Mouse (Mus musculus) right cerebral cortex, postnatal 4 days (tissue): Measurements from ENCODE around the gene Noxo1.
A peak's percentile ranks its signal among the peaks of the same experiment; 100 is the strongest.
"Not testable (repeated sequence)": the region's sequence is repeated elsewhere in the genome, so short reads cannot be mapped to it uniquely, and the experiment has no call there.

Source experiments
- DNase-seq: peaks from one replicate; pipeline ENCODE4 v3.0.0-alpha.2; 2022

Gene Noxo1

DNA sequence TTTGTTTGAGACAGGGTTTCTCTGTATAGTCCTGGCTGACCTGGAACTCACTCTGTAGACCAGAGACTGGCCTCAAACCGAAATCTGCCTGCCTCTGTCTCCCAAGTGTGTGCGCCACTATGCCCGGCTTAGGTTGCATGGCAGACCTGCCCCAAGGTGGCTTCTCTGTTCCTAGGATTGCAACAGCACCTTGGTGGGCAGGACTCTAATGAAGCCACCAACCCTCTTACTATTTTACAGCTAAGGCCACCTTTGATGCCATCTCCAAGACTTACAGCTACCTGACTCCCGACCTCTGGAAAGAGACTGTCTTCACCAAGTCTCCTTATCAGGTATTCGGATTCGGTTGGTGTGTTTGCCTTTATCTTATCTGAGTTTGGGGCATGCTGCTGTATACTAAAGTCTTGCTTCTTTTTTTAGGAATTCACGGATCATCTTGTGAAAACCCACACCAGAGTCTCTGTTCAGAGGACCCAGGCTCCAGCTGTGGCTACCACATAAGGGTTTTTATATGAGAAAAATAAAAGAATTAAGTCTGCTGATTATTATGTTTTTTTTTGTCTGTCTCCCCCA, 25.4 kb downstream of the Noxo1 start:
- DNase-seq: not testable (repeated sequence)

DNA sequence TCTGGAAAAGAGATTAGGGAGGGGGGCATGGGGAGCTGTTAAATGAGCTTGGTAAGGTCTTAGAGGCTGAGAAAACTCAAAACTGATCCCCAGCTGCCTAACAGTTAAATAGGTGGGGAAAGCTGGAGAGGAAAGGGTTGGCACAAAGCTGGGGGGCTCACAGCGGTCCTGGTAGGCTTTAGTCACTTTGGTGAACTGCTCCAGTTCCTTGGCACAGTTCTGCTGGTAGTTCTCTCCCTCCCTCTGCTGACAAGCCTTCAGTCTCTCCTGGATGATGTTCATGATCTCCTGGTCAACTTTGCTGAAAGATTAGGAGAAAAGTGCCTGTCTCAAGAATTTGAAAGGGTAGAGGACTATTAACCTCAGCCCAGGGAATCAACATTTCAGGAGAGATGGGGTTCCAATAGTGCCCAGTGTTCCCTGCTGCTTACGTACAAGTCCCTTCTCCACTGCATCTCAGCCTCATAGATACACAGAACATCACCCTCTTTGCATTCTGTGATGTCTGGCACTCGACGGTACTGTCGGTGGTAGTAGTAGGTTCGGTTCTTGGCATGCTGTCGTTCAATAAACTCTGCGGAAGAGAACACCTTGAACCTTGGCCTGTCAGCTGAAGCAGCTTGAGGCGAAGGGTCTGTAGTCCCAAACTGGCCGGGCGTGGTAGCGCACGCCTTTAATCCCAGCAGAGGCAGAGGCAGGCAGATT, 26.3 kb downstream of the Noxo1 start:
- no peak for DNase-seq

DNA sequence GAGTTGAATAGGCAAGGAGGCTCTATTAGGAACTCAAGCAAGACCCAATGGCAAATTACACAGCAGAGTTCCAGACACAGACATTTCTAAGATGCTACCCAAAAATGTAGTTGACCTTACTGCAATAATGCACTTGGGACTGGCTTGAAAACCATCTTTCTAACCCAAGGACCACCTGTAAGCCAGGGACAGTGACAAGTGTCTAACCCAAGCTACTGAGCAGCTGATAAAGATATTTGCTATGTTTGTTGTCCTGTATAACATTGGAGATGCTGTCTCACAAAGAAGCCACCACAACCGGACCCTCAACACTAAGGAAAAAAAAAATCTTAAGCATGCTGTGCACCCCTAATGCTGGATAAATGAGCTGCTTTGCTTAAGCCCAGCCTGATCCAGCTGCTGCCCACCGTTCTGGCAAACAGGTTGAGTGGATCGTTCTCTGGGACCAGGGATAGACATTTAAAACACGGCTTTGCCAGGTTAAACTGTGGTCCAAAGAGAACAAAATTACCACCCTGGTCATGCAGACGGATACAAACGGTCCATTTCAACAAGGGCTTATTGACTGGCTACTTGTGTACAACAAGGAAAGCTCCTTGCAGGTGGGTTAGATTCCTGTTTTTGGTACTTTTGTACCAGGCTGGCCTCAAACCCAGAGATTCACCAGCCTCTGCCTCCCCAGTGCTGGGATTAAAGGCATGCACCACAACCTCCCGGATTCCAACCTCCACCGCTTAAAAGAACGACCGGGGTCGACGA, 27.3 kb downstream of the Noxo1 start:
- no peak for DNase-seq

DNA sequence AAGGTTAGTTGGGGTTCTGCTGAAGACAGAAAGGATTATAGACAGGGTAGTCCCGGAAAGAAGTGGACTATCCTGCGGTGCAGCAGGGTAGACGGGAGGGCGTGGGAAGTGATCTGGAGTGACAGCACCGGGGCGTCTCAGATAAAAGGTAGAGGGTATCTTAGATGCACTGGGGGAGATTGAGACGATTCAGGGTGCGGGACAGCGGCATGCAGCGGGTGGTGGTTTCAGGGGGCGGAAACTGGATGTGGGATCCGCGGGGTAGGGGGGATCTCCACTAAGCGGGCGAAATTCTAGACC, 27.8 kb downstream of the Noxo1 start:
- DNase-seq: peak; percentile 26

DNA sequence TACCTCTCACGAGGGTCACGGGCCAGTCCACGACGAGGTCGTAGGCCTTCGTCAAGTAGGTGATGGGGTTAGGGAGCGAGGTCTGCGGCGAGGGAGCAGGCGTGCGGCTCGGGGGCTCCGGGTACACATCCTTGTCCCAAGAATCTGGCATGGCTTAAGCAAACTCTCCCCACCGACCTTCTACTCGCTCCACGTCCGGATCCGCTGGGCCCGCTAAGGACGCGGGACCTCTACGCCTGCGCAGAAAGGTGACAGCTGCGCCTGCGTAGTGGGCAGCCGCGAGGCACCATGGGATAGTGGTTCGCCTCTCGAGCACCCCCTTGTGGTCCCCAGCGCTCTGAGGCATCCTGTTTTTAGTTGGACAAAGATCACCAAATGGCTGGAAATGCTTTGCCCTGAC, 28.1 kb downstream of the Noxo1 start, which contains the start of gene Ndufb10:
Gene Ndufb10 (minus strand): TSS at position 295 of the 400 bp plus-strand sequence.
- peak; percentile 99 for DNase-seq

DNA sequence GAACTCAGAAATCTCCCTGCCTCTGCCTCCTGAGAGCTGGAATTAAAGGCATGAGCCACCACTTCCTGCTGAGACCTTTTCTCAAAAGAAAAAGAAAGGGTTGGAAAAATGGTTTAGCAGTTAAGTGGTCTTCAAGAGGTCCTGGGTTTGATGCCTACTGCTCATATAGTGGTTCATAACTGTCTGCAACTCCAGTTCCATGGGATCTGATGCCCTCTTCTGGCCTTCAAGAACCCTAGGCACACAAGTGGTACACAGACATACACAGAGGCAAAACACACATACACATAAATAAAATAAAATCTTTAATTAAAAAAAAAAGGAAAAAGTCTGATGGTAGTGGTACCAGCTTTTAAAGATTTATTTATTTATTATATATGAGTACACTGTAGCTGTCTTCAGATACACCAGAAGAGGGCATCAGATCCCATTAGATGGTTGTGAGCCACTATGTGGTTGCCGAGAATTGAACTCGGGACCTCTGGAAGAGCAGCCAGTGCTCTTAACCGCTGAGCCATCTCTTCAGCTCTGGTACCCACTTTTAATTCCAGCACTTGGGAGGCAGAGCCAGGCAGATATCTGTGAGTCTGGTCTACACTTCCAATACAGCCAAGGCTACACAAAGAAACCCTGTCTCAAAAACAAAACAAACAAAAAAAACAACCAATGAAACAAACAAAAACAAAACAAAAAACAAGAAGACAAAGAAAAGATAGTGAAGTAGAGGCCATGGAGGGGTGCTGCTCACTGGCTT, 29.8 kb downstream of the Noxo1 start:
- no peak for DNase-seq

DNA sequence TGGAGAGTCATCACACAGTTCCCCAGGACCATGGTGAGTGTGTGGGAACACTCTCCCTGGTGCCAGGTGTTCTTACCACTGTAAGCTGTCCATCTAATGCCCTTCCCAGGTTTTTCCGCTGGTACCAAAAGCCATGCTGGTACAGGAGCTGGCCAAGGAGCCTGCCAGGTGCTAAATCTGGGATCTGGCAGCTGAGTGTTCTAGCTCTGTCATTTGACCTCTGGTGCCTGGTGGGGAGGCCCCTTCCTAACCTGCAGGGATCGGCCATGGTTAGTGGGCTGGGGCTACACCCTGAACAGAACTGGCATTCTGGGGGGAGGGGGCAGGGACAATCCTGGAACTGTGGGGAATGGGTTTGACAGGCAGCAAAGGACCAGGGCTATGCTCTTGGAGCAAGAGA, 31.6 kb downstream of the Noxo1 start, which contains the start of gene Rpl3l:
Gene Rpl3l (plus strand): TSS at position 203 of the 400 bp plus-strand sequence.
- no peak for DNase-seq

DNA sequence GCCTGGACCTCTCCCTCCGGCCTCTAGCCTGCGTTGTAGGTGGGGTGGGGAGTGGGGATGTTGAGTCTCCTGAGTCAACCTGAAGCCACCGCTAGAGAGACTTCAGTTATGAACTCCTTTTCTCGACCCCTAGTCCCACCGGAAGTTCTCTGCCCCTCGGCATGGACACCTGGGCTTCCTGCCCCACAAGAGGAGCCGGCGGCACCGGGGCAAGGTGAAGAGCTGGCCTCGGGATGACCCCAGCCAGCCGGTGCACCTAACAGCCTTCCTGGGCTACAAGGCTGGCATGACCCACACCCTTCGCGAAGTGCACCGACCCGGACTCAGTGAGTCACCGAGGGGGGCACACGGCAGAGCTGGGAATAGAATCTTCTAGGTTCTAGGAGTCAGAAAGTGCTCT, 32.1 kb downstream of the Noxo1 start:
- no peak for DNase-seq

DNA sequence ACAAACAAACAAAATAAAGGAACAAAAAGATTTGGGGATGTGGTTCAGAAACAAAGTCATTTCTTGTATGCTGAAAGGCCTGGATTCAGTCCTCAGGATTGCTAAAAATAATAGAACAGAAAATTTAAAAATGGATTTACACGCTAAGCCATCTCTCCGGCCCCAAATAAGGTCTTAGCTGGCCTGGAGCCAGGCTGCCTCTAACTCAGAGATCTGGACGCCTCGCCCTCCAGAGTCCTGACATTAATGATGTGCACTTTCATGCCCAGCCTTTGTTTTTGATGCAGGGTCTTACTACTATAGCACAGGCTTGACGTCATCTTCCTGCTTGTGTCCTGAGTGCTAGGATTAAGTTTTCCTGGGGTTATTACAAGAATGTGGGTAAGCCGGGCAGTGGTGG, 33.0 kb downstream of the Noxo1 start:
- DNase-seq: no peak

DNA sequence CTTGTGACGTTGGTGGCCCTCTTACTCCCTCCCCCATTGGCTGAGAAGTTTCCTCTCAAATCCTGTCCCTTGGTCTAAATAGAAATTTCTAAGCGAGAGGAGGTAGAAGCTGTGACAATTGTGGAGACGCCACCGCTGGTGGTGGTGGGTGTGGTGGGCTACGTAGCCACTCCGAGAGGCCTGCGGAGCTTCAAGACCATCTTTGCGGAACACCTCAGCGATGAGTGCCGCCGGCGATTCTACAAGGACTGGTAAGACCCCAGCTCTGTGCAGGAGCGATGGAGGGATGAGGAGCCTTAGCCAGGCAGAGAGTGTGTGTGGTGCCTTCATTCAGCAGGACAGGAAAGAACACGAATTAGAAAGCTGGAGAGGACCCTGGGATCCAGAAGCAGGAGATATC, 34.8 kb downstream of the Noxo1 start:
- DNase-seq: no peak

DNA sequence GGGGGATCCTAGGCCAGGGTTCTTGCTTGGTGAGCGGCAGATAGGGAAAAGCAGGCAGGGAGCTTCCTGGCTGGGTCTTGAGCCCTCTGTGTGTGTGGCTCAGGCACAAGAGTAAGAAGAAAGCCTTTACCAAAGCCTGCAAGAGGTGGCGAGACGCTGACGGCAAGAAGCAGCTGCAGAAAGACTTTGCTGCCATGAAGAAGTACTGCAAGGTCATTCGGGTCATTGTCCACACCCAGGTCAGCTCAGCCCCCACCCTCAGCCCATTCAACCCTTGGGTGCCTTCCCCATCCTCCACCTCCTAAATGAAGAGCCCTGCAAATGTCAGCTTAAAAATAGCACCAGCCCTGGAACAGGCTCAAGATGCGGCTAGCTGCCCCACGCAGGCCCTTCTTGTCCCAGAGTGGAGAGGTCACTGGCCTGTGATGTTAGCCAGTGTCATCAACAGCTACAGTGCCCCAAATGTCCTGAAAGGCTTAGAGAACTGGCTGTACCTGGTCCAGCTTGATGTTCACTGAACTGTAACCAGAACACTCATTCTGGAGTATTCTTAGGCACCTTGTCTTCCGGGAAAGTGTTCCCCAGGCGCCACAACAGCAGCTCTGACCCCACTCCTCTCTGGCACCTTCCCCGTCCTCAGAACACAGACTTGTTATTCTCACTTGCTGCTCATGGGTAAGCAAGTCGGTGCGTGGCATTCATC, 36.4 kb downstream of the Noxo1 start:
- no peak for DNase-seq

DNA sequence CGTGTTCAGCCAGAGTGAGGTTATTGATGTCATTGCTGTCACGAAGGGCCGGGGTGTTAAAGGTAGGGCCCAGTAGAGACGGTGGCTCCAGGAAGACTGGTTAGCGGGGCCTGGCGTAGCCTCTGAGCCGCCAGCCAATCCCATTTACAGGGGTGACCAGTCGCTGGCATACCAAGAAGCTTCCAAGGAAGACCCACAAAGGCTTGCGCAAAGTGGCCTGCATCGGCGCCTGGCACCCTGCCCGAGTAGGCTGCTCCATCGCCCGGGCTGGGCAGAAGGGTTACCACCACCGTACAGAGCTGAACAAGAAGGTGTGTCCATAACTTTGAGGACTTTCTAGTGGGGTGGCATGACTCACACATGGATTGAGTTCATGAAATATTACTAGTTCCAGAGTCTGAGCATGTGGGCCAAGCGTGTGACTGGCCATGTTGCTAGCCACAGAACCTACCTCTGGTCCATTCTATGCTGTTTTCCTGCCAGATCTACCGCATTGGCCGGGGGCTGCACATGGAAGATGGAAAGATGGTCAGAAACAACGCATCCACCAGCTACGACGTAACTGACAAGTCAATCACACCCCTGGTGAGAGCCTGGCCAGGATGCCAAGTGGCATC, 37.5 kb downstream of the Noxo1 start:
- DNase-seq: no peak

DNA sequence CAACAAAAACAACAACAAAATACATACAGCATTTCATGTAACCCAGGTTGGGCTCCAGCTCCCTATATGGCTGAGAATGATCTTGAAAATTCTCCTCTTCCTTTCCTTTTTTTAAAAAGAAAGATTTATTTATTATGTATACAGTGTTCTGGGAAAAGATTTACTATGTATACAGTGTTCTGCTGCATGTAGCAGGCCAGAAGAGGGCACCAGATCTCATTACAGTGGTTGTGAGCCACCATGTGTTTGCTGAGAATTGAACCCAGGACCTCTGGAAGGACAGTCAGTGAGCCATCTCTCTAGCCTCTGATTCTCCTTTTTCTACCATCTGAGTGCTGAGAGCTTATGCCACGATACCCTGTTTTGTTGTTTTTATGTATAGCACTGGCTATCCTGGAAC, 38.5 kb downstream of the Noxo1 start:
- DNase-seq: no peak

DNA sequence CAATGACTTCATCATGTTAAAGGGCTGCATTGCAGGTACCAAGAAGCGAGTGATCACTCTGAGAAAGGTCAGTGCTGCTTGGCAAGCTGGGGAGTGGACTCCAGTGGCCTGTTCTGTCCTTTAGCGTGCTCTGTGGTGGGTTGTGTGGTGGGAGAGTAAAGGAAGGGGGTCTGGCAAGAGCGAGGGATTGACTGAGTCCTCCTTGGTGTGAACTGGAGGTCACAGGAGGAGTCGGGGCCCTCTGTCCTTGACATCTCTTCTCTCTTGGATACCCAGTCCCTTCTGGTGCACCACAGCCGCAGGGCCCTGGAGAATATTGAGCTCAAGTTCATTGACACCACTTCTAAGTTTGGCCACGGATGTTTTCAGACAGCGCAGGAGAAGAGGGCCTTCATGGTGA, 39.4 kb downstream of the Noxo1 start:
- no peak for DNase-seq

DNA sequence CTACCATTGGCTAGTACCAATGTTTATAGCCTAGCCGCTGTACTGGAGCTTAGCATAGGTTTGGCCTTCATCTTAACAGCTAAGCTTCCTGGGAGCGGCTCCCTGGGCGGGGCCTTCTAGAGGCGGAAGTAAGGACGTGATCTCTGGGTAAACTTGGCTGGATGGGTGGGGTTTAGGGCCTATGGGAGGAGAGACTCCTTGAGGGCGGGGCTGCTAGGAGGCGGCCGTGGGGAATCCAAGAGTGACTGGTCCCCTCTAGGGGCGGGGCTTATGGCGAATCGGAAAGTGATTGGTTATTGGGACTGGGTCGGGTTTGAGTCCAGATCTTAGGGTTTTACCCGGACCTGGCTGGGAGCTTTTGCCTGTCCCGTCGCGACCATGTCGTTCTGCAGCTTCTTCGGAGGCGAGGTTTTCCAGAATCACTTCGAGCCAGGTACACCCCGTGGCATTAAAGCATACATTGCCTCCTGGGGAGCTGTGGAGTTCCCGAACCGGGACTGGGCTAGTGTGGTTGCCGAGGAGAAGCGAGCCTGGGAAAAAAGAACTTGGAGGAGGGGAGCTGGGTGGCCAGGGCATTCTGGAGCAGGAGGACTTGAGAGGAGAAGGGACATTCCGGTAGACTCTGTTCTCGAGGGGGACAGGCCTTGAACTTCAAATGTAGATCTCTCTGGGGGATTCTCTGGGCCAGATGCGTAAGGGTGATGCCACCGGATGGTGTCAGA, 40.5 kb downstream of the Noxo1 start, which contains the start of gene Msrb1:
Gene Msrb1 (plus strand): TSS at position 313 of the 722 bp plus-strand sequence.
- peak; percentile 80 for DNase-seq

DNA sequence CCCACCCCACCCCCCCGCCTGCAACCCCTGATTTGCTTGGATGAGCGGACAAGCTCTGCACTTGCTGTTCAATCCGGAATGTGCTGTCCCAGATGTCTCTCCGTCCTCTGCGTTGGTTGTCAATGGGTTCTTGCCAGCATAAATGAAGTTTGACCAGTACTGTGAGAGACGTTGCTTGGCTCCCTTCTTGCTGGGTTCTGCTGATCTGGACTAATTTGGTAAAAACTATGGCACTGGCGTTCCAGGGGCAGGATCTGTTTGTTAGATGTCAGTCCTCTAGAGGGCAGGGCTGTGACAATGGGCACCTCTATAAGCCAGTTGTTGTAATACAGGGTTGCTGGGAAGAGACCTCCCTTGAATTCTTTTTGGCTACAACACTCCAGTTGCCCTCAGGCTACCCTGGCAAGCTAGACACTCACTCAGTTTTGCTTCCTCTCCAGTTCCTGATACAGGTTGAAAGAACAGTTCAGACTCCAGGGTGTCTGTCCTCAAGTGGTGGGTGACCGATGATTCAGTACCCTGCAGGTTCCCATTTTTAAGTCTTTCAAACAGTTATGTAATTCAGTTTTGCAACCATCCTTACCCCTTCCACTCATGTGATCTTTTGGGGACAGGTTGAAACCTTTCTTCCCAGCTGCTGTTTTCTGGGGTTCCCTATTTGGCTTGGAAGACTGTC, 41.2 kb downstream of the Noxo1 start:
- no peak for DNase-seq

DNA sequence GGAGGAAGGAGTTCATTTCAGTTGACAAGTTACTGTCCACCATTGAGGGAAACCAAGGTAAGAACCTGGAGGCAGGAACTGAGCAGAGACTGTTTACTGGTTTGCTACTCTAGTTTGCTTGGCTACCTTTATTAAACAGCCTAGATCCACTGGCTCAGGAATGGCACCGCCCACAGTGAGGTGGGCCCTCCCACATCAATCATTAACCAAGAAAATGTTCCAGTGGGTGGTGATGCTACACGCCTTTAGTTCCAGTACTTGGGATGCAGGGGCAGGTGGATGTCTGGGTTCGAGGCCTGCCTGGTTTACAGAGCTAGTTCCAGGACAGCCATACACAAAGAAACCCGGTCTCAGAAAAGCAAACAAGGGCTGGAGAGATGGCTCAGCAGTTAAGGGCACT, 42.2 kb downstream of the Noxo1 start:
- DNase-seq: no peak

DNA sequence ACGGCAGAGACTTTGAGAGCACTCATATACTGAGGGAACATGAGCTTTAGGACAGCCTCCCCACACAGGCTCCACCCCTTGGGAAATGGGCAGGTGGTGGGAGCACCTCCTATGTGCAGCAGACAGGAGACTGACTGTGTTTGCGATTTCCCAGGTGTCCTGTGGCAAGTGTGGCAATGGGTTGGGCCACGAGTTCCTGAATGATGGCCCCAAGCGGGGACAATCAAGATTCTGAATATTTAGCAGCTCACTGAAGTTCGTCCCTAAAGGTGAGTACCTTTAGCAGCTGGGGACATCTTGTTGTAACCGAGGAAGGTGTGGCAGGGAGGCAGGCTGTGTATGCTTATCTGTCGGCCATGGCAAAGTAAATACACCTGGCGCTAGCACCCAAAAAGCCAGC, 43.9 kb downstream of the Noxo1 start:
- DNase-seq: no peak

DNA sequence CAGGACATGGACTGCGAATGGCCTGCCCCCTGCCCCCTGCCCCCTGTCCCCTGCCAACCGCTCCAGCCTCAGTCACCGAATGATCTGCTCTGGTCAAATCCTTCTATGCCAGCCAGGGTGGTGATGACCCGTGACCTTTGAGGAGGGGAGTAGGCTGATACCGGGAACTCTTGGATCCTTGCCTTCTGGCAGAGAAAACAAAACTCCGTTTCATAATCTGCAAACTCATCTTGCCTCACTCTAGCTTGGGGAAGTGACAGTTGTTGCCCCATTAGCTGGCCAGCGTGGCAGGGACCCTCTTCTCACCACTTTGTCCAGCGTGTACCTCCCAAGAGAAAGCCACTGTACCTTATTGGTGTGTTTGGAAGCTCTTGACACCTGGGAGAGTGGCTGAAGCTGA, 46.3 kb downstream of the Noxo1 start:
- no peak for DNase-seq

DNA sequence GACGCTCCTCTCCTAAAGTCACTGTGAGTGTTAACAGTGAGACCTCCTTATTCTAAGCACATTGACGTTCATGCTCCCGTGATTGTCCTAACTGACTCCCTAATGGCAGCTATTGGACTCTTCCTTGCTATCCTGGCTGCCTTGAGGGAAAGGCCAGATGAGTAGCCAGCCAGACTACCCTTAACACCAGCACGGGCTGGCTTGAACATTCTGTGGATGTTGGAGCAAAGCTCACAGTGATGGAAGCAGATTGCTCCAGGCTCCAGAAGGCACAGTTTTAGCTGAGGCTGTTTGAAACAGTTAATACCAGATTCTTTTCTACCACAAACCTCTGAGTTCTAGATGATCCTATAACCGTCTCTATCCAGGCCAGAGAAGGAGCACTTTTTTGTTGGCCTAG, 47.9 kb downstream of the Noxo1 start:
- DNase-seq: no peak

DNA sequence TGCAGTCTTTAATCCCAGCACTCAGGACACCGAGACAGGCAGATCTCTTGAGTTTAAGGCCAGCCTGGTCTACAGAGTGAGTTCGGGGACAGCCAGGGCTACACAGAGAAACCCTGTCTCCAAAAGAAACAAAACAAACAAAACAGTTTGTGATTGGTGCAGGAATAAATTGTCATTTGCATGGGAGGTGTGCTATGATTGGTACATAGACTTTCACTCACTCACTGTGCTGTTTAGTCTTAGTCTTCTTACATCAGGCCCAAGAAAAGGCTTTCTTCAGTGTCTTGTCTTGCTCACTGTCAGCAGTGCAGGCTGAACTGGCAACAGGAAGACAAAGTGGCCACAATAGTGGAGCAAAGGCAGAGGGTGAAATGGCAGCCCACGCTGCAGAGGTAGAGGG, 48.3 kb downstream of the Noxo1 start:
- no peak for DNase-seq
